Mouse (Mus musculus) embryo, embryonic 10.5 days (tissue): ENCODE data around the gene Gm21411.
"Not testable (repeated sequence)": the region's sequence is repeated elsewhere in the genome, so short reads cannot be mapped to it uniquely, and the experiment has no call there.

ENCODE experiments used
- DNase-seq: peaks from one replicate; pipeline ENCODE4 v3.0.0-alpha.2; 2015; ENCODE audit warnings: low spot score

Gene Gm21411

GRCm38 (mm10) chr4:146909386-146910137 lies at the start of gene Gm21411:
TSS of gene Gm21411 (minus strand) at chr4:146909590.
- not testable (repeated sequence) for DNase-seq

GRCm38 (mm10) chr4:146941691-146942090 lies 32.3 kb upstream of the Gm21411 start:
- DNase-seq = not testable (repeated sequence)

- DNase-seq = peak; percentile 11
Observed at GRCm38 (mm10) chr4:146932311-146933082, 23.1 kb upstream of the Gm21411 start.

GRCm38 (mm10) chr4:146915196-146915595 lies 5.8 kb upstream of the Gm21411 start:
- no peak for DNase-seq

GRCm38 (mm10) chr4:146908131-146908530 lies 1.3 kb downstream of the Gm21411 start:
- DNase-seq = not testable (repeated sequence)

GRCm38 (mm10) chr4:146904782-146905181 lies 4.6 kb downstream of the Gm21411 start:
- DNase-seq = not testable (repeated sequence)

GRCm38 (mm10) chr4:146903126-146903525 lies 6.3 kb downstream of the Gm21411 start:
- not testable (repeated sequence) for DNase-seq
